Mouse (Mus musculus) gastrocnemius, postnatal 4 days (tissue): ENCODE measurements at regions not wholly inside any gene's neighbourhood (a gene's known extent, or its start where the extent isn't known, plus 50 kb on each side); places are given as distances from the start of the nearest gene placed in this dataset.
A peak's percentile ranks its signal among the peaks of the same experiment; 100 is the strongest.

Source experiments
- DNase-seq, 2 experiments: peaks; one replicate each; pipeline ENCODE4 v3.0.0; 2021 to 2022; ENCODE audit warnings: low spot score in 2 of 2, mixed read lengths in 2 of 2

- DNase-seq: no peak
Observed at GRCm38 (mm10) chr13:26080814-26081213, 689.2 kb downstream of the Hdgfl1 start.

- no peak for DNase-seq
Observed at GRCm38 (mm10) chr13:26080302-26080701, 689.7 kb downstream of the Hdgfl1 start.

GRCm38 (mm10) chr13:26079362-26079761 lies 690.6 kb downstream of the Hdgfl1 start:
- DNase-seq: no peak

- no peak for DNase-seq
Observed at GRCm38 (mm10) chr13:26061322-26061721, 708.6 kb downstream of the Hdgfl1 start.

- no peak for DNase-seq
Observed at GRCm38 (mm10) chr13:26037699-26038098, 732.3 kb downstream of the Hdgfl1 start.

- DNase-seq: no peak
Observed at GRCm38 (mm10) chr13:26026386-26026785, 743.6 kb downstream of the Hdgfl1 start.

GRCm38 (mm10) chr13:26024696-26025095 lies 745.3 kb downstream of the Hdgfl1 start:
- no peak for DNase-seq

- DNase-seq: no peak
Observed at GRCm38 (mm10) chr13:26020491-26020890, 749.5 kb downstream of the Hdgfl1 start.

- no peak for DNase-seq
Observed at GRCm38 (mm10) chr13:26009131-26009530, 738.8 kb upstream of the Nrsn1 start.

GRCm38 (mm10) chr13:26004768-26005560 lies 734.7 kb upstream of the Nrsn1 start:
- DNase-seq: no peak

- no peak for DNase-seq
Observed at GRCm38 (mm10) chr13:25993526-25993925, 723.2 kb upstream of the Nrsn1 start.

- DNase-seq: no peak
Observed at GRCm38 (mm10) chr13:25989067-25989756, 718.9 kb upstream of the Nrsn1 start.

GRCm38 (mm10) chr13:25984535-25984934 lies 714.2 kb upstream of the Nrsn1 start:
- no peak for DNase-seq

GRCm38 (mm10) chr13:25983659-25984058 lies 713.4 kb upstream of the Nrsn1 start:
- no peak for DNase-seq

- no peak for DNase-seq
Observed at GRCm38 (mm10) chr13:25978648-25979047, 708.3 kb upstream of the Nrsn1 start.

GRCm38 (mm10) chr13:25958592-25958991 lies 688.3 kb upstream of the Nrsn1 start:
- DNase-seq: no peak

- no peak for DNase-seq
Observed at GRCm38 (mm10) chr13:25958153-25958466, 687.8 kb upstream of the Nrsn1 start.

GRCm38 (mm10) chr13:25957451-25958152 lies 687.3 kb upstream of the Nrsn1 start:
- no peak for DNase-seq

GRCm38 (mm10) chr13:25937631-25938030 lies 667.3 kb upstream of the Nrsn1 start:
- DNase-seq: no peak

- no peak for DNase-seq
Observed at GRCm38 (mm10) chr13:25933783-25934182, 663.5 kb upstream of the Nrsn1 start.

- no peak for DNase-seq
Observed at GRCm38 (mm10) chr13:25933246-25933645, 662.9 kb upstream of the Nrsn1 start.

- peak; percentile 28 to 44 for DNase-seq
Observed at GRCm38 (mm10) chr13:25932810-25933209, 662.5 kb upstream of the Nrsn1 start.
